Mouse (Mus musculus): ENCODE measurements around the gene Vps25. TPM values are rescaled to one million over a fixed set of nuclear protein-coding genes. Genes with fewer than 3 reads are reported as not detected.

Gene Vps25
- polyA plus RNA-seq, 1 experiment from 2014 or later: 98.8 TPM

GRCm38 (mm10) chr11:101260826-101261380, 7.4 kb downstream of the Vps25 start:
- peak overlapping the region; percentile 75 for H3K4me3 ChIP-seq
- peaks cover 87% of the 10 kb centered on the region for H3K4me1 ChIP-seq
- no peaks in the 10 kb centered on the region for H3K9me3 ChIP-seq
- H3K27me3 ChIP-seq (replicated peaks): peaks cover 39% of the 10 kb centered on the region
- peak overlapping the region; percentile 88 for H3K9ac ChIP-seq
- peak overlapping the region; percentile 90 for H3K27ac ChIP-seq (replicated peaks)
- H3K36me3 ChIP-seq: peaks cover 18% of the 10 kb centered on the region
- no peak for ATAC-seq (ENCODE audit: extremely low read depth, insufficient number of reproducible peaks, low FRiP score, low TSS enrichment)
- H3K4me2 ChIP-seq: peak overlapping the region; percentile 99
- under 1% methylated on average over 30 of the region's 30 CpGs for WGBS

- whole genome bisulfite sequencing: 3% methylated on average over 24 of the region's 24 CpGs
- Histone ChIP-seq H3K4me1 (peaks cover 77% of the 10 kb centered on the region), H3K9ac (peak overlapping the region; percentile 88), H3K4me3 (peak overlapping the region; percentile 75), H3K27me3 (replicated peaks) (peaks cover 53% of the 10 kb centered on the region), H3K27ac (replicated peaks) (no peak overlapping the region), H3K4me2 (peak overlapping the region; percentile 99), H3K36me3 (peaks cover 18% of the 10 kb centered on the region), H3K9me3 (no peaks in the 10 kb centered on the region)
- no peak for ATAC-seq (ENCODE audit: extremely low read depth, insufficient number of reproducible peaks, low FRiP score, low TSS enrichment)
These were observed 8.9 kb downstream of the Vps25 start for GRCm38 (mm10) chr11:101262272-101262967.

- H3K9me3 ChIP-seq: no peaks in the 10 kb centered on the region
- H3K4me1 ChIP-seq: peaks cover 68% of the 10 kb centered on the region
- no peak overlapping the region for H3K27ac ChIP-seq (replicated peaks)
- peaks cover 58% of the 10 kb centered on the region for H3K27me3 ChIP-seq (replicated peaks)
- H3K4me2 ChIP-seq: peak overlapping the region; percentile 99
- ATAC-seq (ENCODE audit: extremely low read depth, insufficient number of reproducible peaks, low FRiP score, low TSS enrichment): no peak
- peak overlapping the region; percentile 75 for H3K4me3 ChIP-seq
- peaks cover 11% of the 10 kb centered on the region; the same call in 1 of the 2 replicates for H3K36me3 ChIP-seq
- peak overlapping the region; percentile 54 for H3K9ac ChIP-seq
- 10% methylated on average over 32 of the region's 32 CpGs for WGBS
These were observed 9.9 kb downstream of the Vps25 start for GRCm38 (mm10) chr11:101263138-101263988.

- H3K4me3 ChIP-seq: peak overlapping the region; percentile 75
- WGBS: 26% methylated on average over 3 of the region's 3 CpGs
- peaks cover 62% of the 10 kb centered on the region for H3K27me3 ChIP-seq (replicated peaks)
- no peaks in the 10 kb centered on the region for H3K9me3 ChIP-seq
- 0 out of 2 replicates have a peak overlapping the region, but pooled peaks have one; percentile 50 for H3K9ac ChIP-seq
- no peak overlapping the region for H3K27ac ChIP-seq (replicated peaks)
- peaks cover 62% of the 10 kb centered on the region for H3K4me1 ChIP-seq
- H3K4me2 ChIP-seq: peak overlapping the region; percentile 99
- H3K36me3 ChIP-seq: peaks cover 7% of the 10 kb centered on the region; the same call in 1 of the 2 replicates
- no peak for ATAC-seq (ENCODE audit: extremely low read depth, insufficient number of reproducible peaks, low FRiP score, low TSS enrichment)
These were observed 10.4 kb downstream of the Vps25 start for GRCm38 (mm10) chr11:101263989-101264280.

GRCm38 (mm10) chr11:101264954-101265471, 11.5 kb downstream of the Vps25 start:
- H3K9me3 ChIP-seq: no peaks in the 10 kb centered on the region
- H3K4me3 ChIP-seq: peak overlapping the region; percentile 36
- H3K27ac ChIP-seq (replicated peaks): no peak overlapping the region
- peaks cover 62% of the 10 kb centered on the region for H3K27me3 ChIP-seq (replicated peaks)
- peaks cover 60% of the 10 kb centered on the region for H3K4me1 ChIP-seq
- WGBS: 7% methylated on average over 31 of the region's 31 CpGs
- ATAC-seq (ENCODE audit: extremely low read depth, insufficient number of reproducible peaks, low FRiP score, low TSS enrichment): no peak
- peak overlapping the region; percentile 34 for H3K9ac ChIP-seq
- peak overlapping the region; percentile 60 for H3K4me2 ChIP-seq
- H3K36me3 ChIP-seq: peaks cover 5% of the 10 kb centered on the region; the same call in 1 of the 2 replicates

- no peak for ATAC-seq (ENCODE audit: extremely low read depth, insufficient number of reproducible peaks, low FRiP score, low TSS enrichment)
- Histone ChIP-seq H3K27ac (replicated peaks) (no peak overlapping the region), H3K4me2 (no peak overlapping the region), H3K9ac (no peak overlapping the region), H3K4me3 (no peak overlapping the region), H3K27me3 (replicated peaks) (peaks cover 62% of the 10 kb centered on the region), H3K36me3 (peaks cover 5% of the 10 kb centered on the region; the same call in 1 of the 2 replicates), H3K4me1 (peaks cover 56% of the 10 kb centered on the region), H3K9me3 (no peaks in the 10 kb centered on the region)
- WGBS: 45% methylated on average over 6 of the region's 6 CpGs
These were observed 12.4 kb downstream of the Vps25 start for GRCm38 (mm10) chr11:101265906-101266305.

- H3K4me2 ChIP-seq: peak overlapping the region; percentile 31
- H3K27me3 ChIP-seq (replicated peaks): peaks cover 35% of the 10 kb centered on the region
- no peak overlapping the region for H3K9ac ChIP-seq
- peaks cover 23% of the 10 kb centered on the region for H3K4me1 ChIP-seq
- 15% methylated on average over 10 of the region's 10 CpGs for WGBS
- peaks cover 10% of the 10 kb centered on the region; the same call in 1 of the 2 replicates for H3K36me3 ChIP-seq
- no peak overlapping the region for H3K27ac ChIP-seq (replicated peaks)
- no peaks in the 10 kb centered on the region for H3K9me3 ChIP-seq
- no peak for ATAC-seq (ENCODE audit: extremely low read depth, insufficient number of reproducible peaks, low FRiP score, low TSS enrichment)
- H3K4me3 ChIP-seq: no peak overlapping the region
These were observed 16.1 kb downstream of the Vps25 start for GRCm38 (mm10) chr11:101269577-101270116.

GRCm38 (mm10) chr11:101272446-101272845, 18.9 kb downstream of the Vps25 start:
- H3K4me3 ChIP-seq: no peak overlapping the region
- no peak overlapping the region for H3K4me2 ChIP-seq
- H3K27ac ChIP-seq (replicated peaks): no peak overlapping the region
- WGBS: 88% methylated on average over 3 of the region's 3 CpGs
- H3K9me3 ChIP-seq: no peaks in the 10 kb centered on the region
- H3K4me1 ChIP-seq: peaks cover 24% of the 10 kb centered on the region
- H3K27me3 ChIP-seq (replicated peaks): peaks cover 8% of the 10 kb centered on the region
- no peak overlapping the region for H3K9ac ChIP-seq
- no peak for ATAC-seq (ENCODE audit: extremely low read depth, insufficient number of reproducible peaks, low FRiP score, low TSS enrichment)
- peaks cover 22% of the 10 kb centered on the region for H3K36me3 ChIP-seq

GRCm38 (mm10) chr11:101275309-101275708, 21.8 kb downstream of the Vps25 start:
- ATAC-seq (ENCODE audit: extremely low read depth, insufficient number of reproducible peaks, low FRiP score, low TSS enrichment): no peak
- no peak overlapping the region for H3K9ac ChIP-seq
- H3K27ac ChIP-seq (replicated peaks): no peak overlapping the region
- peaks cover 25% of the 10 kb centered on the region for H3K36me3 ChIP-seq
- H3K4me3 ChIP-seq: no peak overlapping the region
- no peak overlapping the region for H3K4me2 ChIP-seq
- 73% methylated on average over 4 of the region's 4 CpGs for WGBS
- no peaks in the 10 kb centered on the region for H3K9me3 ChIP-seq
- H3K4me1 ChIP-seq: peaks cover 32% of the 10 kb centered on the region
- 0 out of 2 replicates have a peak, but pooled peaks cover under 1% of the 10 kb centered on the region for H3K27me3 ChIP-seq (replicated peaks)

- Histone ChIP-seq H3K4me1 (peaks cover 32% of the 10 kb centered on the region), H3K27me3 (replicated peaks) (peaks cover 9% of the 10 kb centered on the region; the same call in 1 of the 2 replicates), H3K36me3 (peaks cover 25% of the 10 kb centered on the region), H3K4me2 (peak overlapping the region; percentile 82), H3K4me3 (0 out of 2 replicates have a peak overlapping the region, but pooled peaks have one; percentile 14), H3K9me3 (no peaks in the 10 kb centered on the region), H3K27ac (replicated peaks) (no peak overlapping the region), H3K9ac (peak overlapping the region; percentile 33)
- no peak for ATAC-seq (ENCODE audit: extremely low read depth, insufficient number of reproducible peaks, low FRiP score, low TSS enrichment)
- 30% methylated on average over 27 of the region's 27 CpGs for WGBS
These were observed 23.0 kb downstream of the Vps25 start for GRCm38 (mm10) chr11:101276319-101277070.

Measured in heart, embryonic 13.5 days (tissue).